17 mouse cellular contexts compared by ENCODE assay signal in the genomic region with DNA sequence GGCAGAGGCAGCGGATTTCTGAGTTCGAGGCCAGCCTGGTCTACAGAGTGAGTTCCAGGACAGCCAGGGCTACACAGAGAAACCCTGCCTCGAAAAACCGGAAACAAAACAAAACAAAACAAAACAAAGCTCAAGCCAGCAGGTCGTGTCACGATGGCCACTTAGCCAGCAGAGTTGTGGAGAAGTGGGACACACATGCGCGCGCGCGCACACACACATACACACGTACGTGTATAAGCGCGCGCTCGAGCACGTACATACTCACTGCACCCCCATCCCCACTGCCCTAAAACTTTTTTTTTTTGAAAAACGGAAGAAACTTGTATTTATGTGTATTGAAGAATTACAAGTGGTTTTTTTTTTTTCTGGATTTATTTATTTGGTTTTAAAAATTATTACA.
A peak's percentile ranks its signal among the peaks of the same experiment; 100 is the strongest.
DNase-seq lines count a peak whose midpoint lies in the region; ATAC-seq and TF ChIP-seq lines count a peak whose summit lies in the region.
"Had no signal": no experiment of that assay in that cellular context is flagged by ENCODE, and none has a peak within 500 bp of the region (broad histone marks: within the 10 kb centered on the region; RNA-seq: fewer than 3 reads in every experiment).

No protein-coding gene starts in this region.

- DNase-seq in heart, adult 18-20 months, result no peak
- no peak for DNase-seq in thymus, adult 2 months
- DNase-seq in thymus, adult 18-20 months, result no peak
- no peak for DNase-seq in spleen, postnatal 14 days (ENCODE audit: low spot score in 2 of 2)
- DNase-seq in midbrain, postnatal 0 days (ENCODE audit: low spot score), result no peak
- DNase-seq: adrenal gland, postnatal 25 days; cerebellum, adult 2 months; gastrocnemius, postnatal 14 days; heart, adult 2 months; kidney, adult 18-20 months had no signal

- no peak overlapping the region for H3K4me3 ChIP-seq in heart, embryonic 16.5 days (ENCODE audit: low read length)
- no peak overlapping the region for H3K4me3 ChIP-seq in thymus, adult 2 months (ENCODE audit: control insufficient read depth, insufficient read depth, low read length)
- no peak overlapping the region for H3K4me3 ChIP-seq in bone marrow macrophage, adult 2 months (ENCODE audit: insufficient read depth, low read length)
- H3K4me3 ChIP-seq in midbrain, postnatal 0 days (ENCODE audit: low read depth, low read length), result no peak overlapping the region
- H3K4me3 ChIP-seq: forebrain, embryonic 12.5 days; heart, adult 2 months; midbrain, embryonic 13.5 days had no signal

- TF ChIP-seq POLR2A in thymus, adult 2 months (IDR thresholded peaks at IDR 0.05; ENCODE audit: control insufficient read depth, extremely low read depth, insufficient read depth, low read length, poor library complexity), result no peak
- no peak for TF ChIP-seq POLR2A in bone marrow macrophage, adult 2 months (IDR thresholded peaks at IDR 0.05; ENCODE audit: borderline replicate concordance, low read depth, low read length)

- no peak overlapping the region for H3K27ac ChIP-seq in heart, embryonic 16.5 days (ENCODE audit: low read length)
- peak overlapping the region; percentile 1; the same call in 1 of the 2 replicates for H3K27ac ChIP-seq in thymus, adult 2 months (ENCODE audit: control insufficient read depth, insufficient read depth, low read length)
- peak overlapping the region; percentile 71 for H3K27ac ChIP-seq in bone marrow macrophage, adult 2 months (ENCODE audit: insufficient read depth, low read depth, low read length)
- H3K27ac ChIP-seq in midbrain, postnatal 0 days (ENCODE audit: low read depth, low read length), result no peak overlapping the region
- H3K27ac ChIP-seq: forebrain, embryonic 12.5 days; heart, adult 2 months; kidney, postnatal 0 days; midbrain, embryonic 13.5 days had no signal

- H3K36me3 ChIP-seq in heart, embryonic 16.5 days (ENCODE audit: control insufficient read depth, insufficient read depth), result no peaks in the 10 kb centered on the region
- no peaks in the 10 kb centered on the region for H3K36me3 ChIP-seq in thymus, adult 2 months (ENCODE audit: control insufficient read depth, insufficient read depth, low read length)
- no peaks in the 10 kb centered on the region for H3K36me3 ChIP-seq in midbrain, postnatal 0 days (ENCODE audit: insufficient read depth, low read length)
- H3K36me3 ChIP-seq: forebrain, embryonic 12.5 days; midbrain, embryonic 13.5 days had no signal

- 81% methylated on average over 19 of the region's 19 CpGs for WGBS in heart, embryonic 16.5 days
- WGBS in thymus, adult 2 months, result 92% methylated on average over 19 of the region's 19 CpGs
- 84% methylated on average over 19 of the region's 19 CpGs for WGBS in midbrain, postnatal 0 days

- H3K4me1 ChIP-seq in heart, embryonic 16.5 days (ENCODE audit: control insufficient read depth, insufficient read depth, low read length), result peaks cover 2% of the 10 kb centered on the region; the same call in 1 of the 2 replicates
- H3K4me1 ChIP-seq in thymus, adult 2 months (replicated peaks; ENCODE audit: control insufficient read depth, insufficient read depth, low read length), result peaks cover 9% of the 10 kb centered on the region
- peaks cover 12% of the 10 kb centered on the region for H3K4me1 ChIP-seq in bone marrow macrophage, adult 2 months (ENCODE audit: control insufficient read depth, insufficient read depth, low read length)
- H3K4me1 ChIP-seq in midbrain, postnatal 0 days (ENCODE audit: insufficient read depth, low read length), result no peaks in the 10 kb centered on the region

- no peaks in the 10 kb centered on the region for H3K27me3 ChIP-seq in heart, embryonic 16.5 days (ENCODE audit: control insufficient read depth, insufficient read depth, low read length)
- H3K27me3 ChIP-seq in thymus, adult 2 months (ENCODE audit: control insufficient read depth, insufficient read depth, low read length), result no peaks in the 10 kb centered on the region
- H3K27me3 ChIP-seq in midbrain, postnatal 0 days (ENCODE audit: insufficient read depth, low read length), result no peaks in the 10 kb centered on the region
- H3K27me3 ChIP-seq: forebrain, embryonic 12.5 days; midbrain, embryonic 13.5 days; Patski had no signal

- H3K4me2 ChIP-seq in heart, embryonic 16.5 days (ENCODE audit: low read depth, low read length), result 0 out of 2 replicates have a peak overlapping the region, but pooled peaks have one; percentile 19
- no peak overlapping the region for H3K4me2 ChIP-seq in midbrain, postnatal 0 days (ENCODE audit: low read depth, low read length, poor library complexity, severe bottlenecking)
- H3K4me2 ChIP-seq: forebrain, embryonic 12.5 days; lung, embryonic 14.5 days; midbrain, embryonic 13.5 days had no signal

- no peak for TF ChIP-seq CTCF in thymus, adult 2 months (IDR thresholded peaks at IDR 0.05; ENCODE audit: borderline replicate concordance, control insufficient read depth, extremely low read depth, insufficient read depth, low read length, poor library complexity)
- TF ChIP-seq CTCF in bone marrow macrophage, adult 2 months (IDR thresholded peaks at IDR 0.05; ENCODE audit: low read depth, low read length), result no peak
- no peak for TF ChIP-seq CTCF in midbrain, postnatal 0 days (IDR thresholded peaks at IDR 0.05)

- H3K9me3 ChIP-seq in heart, embryonic 16.5 days (replicated peaks; ENCODE audit: control insufficient read depth, low read length), result no peaks in the 10 kb centered on the region
- no peaks in the 10 kb centered on the region for H3K9me3 ChIP-seq in midbrain, postnatal 0 days (ENCODE audit: low read length)
- H3K9me3 ChIP-seq: forebrain, embryonic 12.5 days; midbrain, embryonic 13.5 days had no signal

- no peak overlapping the region for H3K9ac ChIP-seq in heart, embryonic 16.5 days (ENCODE audit: low read length)
- H3K9ac ChIP-seq in midbrain, postnatal 0 days (replicated peaks; ENCODE audit: low read length, poor library complexity, severe bottlenecking), result no peak overlapping the region
- H3K9ac ChIP-seq: forebrain, embryonic 12.5 days; lung, embryonic 14.5 days; midbrain, embryonic 13.5 days had no signal

- no peak for ATAC-seq in heart, embryonic 16.5 days (replicated peaks; ENCODE audit: extremely low read depth, insufficient read depth, low FRiP score)
- no peak for ATAC-seq in midbrain, postnatal 0 days (ENCODE audit: low FRiP score)
- ATAC-seq: Patski had no signal

Comparison
In these comparisons a context has a peak if more than half of its experiments do, and no peak if none do; other contexts are left out.
1. H3K27ac ChIP-seq: peak in thymus, adult 2 months (single experiment) and bone marrow macrophage, adult 2 months (single experiment); none in heart, embryonic 16.5 days (single experiment) and midbrain, postnatal 0 days (single experiment).